Mouse (Mus musculus) left cerebral cortex, postnatal 10 days (tissue): ENCODE results near the gene Traf3ip2. TPM values are rescaled to one million over a fixed set of nuclear protein-coding genes. Genes with fewer than 3 reads are reported as not detected.

ENCODE experiments used
- DNase-seq, 2 experiments: peaks; one replicate each; pipeline ENCODE4 v3.0.0; 2021 to 2022; ENCODE audit warnings: low spot score in 2 of 2, mixed read lengths in 1 of 2; ENCODE audit errors: extremely low spot score in 1 of 2
- intact Hi-C: fragments of 180-260 bp; cut with DNase I; formaldehyde crosslinking; loops from one replicate; pipeline ENCODE4 v1.15.1; 2025
- total RNA-seq, 2 experiments: library from RNA; stranded (reverse); gene quantifications; 2 replicates each; pipeline ENCODE4 v1.2.3; 2021

Traf3ip2 gene
- total RNA-seq, 2 experiments from 2014 or later = 0.47 to 1.2 TPM

GRCm38 (mm10) chr10:39659411-39660268 lies 46.9 kb downstream of the Traf3ip2 start:
- DNase-seq = peak; percentile 38 to 40
- intact Hi-C loops = no loop called here

DNA sequence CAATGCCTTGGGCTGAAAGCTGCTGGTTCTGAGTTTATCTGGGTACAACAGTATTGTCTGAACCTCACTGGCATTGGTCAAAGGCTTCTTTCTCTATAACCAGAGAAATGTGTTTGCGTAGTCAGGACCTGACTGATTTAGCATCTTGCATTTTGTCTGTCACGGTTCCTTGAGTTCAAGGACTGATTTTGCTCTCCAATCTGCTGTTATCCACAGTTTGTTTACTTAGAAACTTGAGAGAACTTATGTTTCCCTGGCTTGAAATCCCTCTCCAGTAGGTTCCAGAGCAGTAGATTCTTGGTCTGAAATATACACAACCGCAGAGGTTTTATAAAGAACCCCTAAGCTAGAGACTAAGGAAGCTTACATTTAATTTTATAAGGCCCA lies 47.5 kb downstream of the Traf3ip2 start:
- intact Hi-C loops = no loop called here
- no peak for DNase-seq

DNA sequence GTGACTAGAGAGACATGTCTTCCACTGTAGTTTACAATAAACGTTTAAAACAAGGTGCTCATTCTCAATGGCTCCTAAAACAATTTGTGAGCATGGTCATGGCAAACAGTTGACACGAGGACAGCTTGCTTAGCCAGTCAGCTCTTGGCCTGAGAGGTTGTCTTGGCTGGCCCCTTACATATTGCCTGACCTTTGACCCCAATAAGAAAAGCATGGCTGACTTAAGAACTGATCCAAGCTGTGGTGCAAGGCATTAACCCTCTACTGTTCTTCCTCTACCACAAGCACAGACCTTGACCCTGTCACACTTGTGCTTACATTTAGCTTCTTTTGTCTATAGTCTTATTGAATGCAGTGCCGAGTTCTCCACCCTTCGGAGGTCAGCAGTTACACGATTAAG lies 48.0 kb downstream of the Traf3ip2 start:
- intact Hi-C loops = no loop called here

GRCm38 (mm10) chr10:39665071-39665502 lies 52.4 kb downstream of the Traf3ip2 start:
- no peak for DNase-seq
- intact Hi-C loops = no loop called here

More for the DNA sequence above, 48.0 kb downstream of the Traf3ip2 start:
- DNase-seq = no peak

- DNase-seq = no peak
- intact Hi-C loops = no loop called here
These were observed 53.3 kb downstream of the Traf3ip2 start for GRCm38 (mm10) chr10:39666027-39666426.

DNA sequence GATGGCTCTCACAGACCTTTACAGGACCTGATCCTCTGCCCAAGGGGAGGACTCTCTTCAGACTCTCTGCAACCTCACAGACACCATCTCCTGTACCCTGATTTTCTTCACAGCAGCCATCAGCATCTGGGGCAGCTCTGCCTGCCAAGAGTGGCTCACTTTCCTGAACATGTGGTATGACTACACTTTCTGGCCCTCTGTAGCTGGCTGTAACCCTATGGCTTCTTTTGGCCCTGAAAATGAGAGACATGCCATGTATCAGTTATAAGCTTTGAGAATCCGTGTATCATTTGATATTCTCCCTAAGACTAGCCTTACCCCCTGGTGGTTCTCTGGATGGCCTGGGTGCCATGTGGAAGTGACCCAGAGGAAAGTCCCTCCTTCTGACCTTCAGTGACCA lies 58.7 kb downstream of the Traf3ip2 start:
- no peak for DNase-seq
- intact Hi-C loops = no loop called here

- DNase-seq = peak; percentile 41 to 45
- intact Hi-C loops = no loop called here
These were observed 59.9 kb downstream of the Traf3ip2 start for GRCm38 (mm10) chr10:39672547-39673051.

DNA sequence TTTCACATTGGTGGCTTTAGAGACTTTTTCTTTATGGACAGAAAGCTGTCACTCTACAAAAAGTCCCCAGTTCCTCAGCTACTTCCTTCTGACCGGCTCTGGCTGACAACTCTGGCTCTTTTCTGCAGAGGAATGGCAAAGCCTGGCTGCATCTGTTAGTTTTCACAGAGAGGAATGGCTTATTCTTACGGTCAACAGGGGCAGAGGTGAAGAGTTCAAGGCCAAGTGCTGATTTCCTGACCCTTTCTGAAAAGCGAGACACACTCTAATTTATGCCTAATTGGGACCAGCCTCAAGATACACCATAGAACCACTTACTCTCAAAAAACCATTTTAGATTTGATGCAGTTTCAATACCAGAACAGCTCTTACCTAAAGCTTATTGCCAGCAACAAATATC lies 61.4 kb downstream of the Traf3ip2 start:
- DNase-seq = no peak
- intact Hi-C loops = no loop called here

DNA sequence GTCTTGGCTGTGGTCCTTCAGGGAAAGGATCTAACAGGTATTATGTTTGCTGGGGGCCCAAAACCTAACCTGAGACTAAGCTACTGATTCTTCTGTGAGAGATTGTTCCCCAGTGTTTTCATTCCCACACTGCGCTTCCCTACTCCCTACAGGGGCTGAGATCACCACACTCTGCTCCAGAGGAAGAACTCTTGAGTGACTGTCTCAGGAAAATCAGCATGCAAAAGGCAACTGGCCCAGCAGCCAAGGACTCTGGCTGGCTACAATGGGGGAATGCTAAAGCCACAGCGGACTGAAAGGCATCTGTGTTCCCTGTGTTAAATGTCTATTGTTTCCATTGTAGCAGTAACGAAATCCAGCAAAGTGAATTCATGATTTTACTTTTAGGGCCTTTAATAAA lies 62.0 kb downstream of the Traf3ip2 start:
- DNase-seq = no peak

GRCm38 (mm10) chr10:39678199-39678791 lies 65.6 kb downstream of the Traf3ip2 start:
- DNase-seq = no peak
- intact Hi-C loops = no loop called here

More for the DNA sequence above, 62.0 kb downstream of the Traf3ip2 start:
- intact Hi-C loops = no loop called here

GRCm38 (mm10) chr10:39681014-39681413 lies 68.3 kb downstream of the Traf3ip2 start:
- no peak for DNase-seq
- intact Hi-C loops = no loop called here

- intact Hi-C loops = no loop called here
- DNase-seq = no peak
These were observed 69.8 kb downstream of the Traf3ip2 start for GRCm38 (mm10) chr10:39682556-39682955.

- intact Hi-C loops = no loop called here
- no peak for DNase-seq
These were observed 70.7 kb downstream of the Traf3ip2 start for GRCm38 (mm10) chr10:39683481-39683880.

GRCm38 (mm10) chr10:39686811-39687210 lies 74.1 kb downstream of the Traf3ip2 start:
- intact Hi-C loops = no loop called here
- peak in 1 of 2 experiments; percentile 44 for DNase-seq

GRCm38 (mm10) chr10:39687851-39688250 lies 75.1 kb downstream of the Traf3ip2 start:
- intact Hi-C loops = no loop called here

DNA sequence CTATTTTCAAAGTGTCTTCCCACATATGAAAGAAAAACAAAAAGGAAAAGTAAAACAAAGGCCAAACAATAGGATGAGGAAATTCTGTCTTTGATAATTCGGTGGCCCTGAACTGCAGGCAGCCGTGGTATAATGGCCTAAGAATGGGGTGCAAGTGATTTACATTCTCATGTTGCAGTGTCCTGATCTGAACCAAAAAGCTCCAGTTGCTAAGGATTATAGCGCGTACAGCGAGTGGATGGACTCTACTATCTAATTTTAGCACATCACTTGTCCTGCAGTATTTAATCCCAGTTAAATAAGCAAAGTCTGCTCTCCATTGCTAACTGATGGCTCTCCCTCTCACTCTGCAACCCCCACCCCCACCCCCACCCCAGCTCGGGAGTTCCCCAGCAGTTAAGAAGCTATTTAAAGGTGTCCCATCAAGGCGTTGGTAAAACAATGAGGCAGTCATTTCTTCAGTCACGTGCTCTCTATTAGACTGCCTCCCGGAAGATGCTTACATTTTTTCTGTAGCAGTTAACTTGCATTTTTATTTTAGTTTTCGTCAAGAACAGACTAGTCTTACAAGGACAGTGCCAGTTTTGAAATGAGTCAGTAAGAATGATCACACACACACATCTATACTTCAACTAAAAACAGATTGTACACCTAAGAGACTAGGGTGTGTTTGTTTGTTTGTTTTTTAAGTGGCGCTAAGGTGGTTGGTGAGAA lies 78.8 kb downstream of the Traf3ip2 start:
- intact Hi-C loops = no loop called here

More at GRCm38 (mm10) chr10:39687851-39688250, 75.1 kb downstream of the Traf3ip2 start:
- no peak for DNase-seq

GRCm38 (mm10) chr10:39692152-39692551 lies 79.4 kb downstream of the Traf3ip2 start:
- intact Hi-C loops = no loop called here
- no peak for DNase-seq

More for the DNA sequence above, 78.8 kb downstream of the Traf3ip2 start:
- DNase-seq = no peak
